Mouse (Mus musculus) CH12.LX (cell line): ENCODE data around the gene Unc119. TPM values are rescaled to one million over a fixed set of nuclear protein-coding genes. Genes with fewer than 3 reads are reported as not detected.

ENCODE experiments used
- DNase-seq: peaks from one replicate; pipeline ENCODE4 v3.0.0-alpha.2; 2013; ENCODE audit errors: extremely low read depth
- H3K27ac ChIP-seq: 2 replicates; pipeline ENCODE4 v1.5.1; 2012; ENCODE audit warnings: low read depth, mild to moderate bottlenecking, control low read depth, moderate library complexity; ENCODE audit not compliant: insufficient read depth
- H3K27me3 ChIP-seq: replicated peaks from 2 replicates; pipeline ENCODE3; 2012; ENCODE audit warnings: inconsistent platforms
- H3K36me3 ChIP-seq, 2 experiments: replicated peaks in 1 of 2; 2 replicates each; pipeline versions ENCODE3 to v1.6.1; 2012; ENCODE audit warnings: inconsistent platforms in 1 of 2, low read length in 1 of 2, mild to moderate bottlenecking in 1 of 2, mixed read lengths in 1 of 2, moderate library complexity in 1 of 2; ENCODE audit not compliant: control insufficient read depth in 1 of 2, insufficient read depth in 1 of 2
- H3K4me1 ChIP-seq, 2 experiments: 2 replicates each; pipeline ENCODE4 v1.6.1; 2012; ENCODE audit warnings: inconsistent platforms in 1 of 2, moderate library complexity in 1 of 2; ENCODE audit not compliant: insufficient read depth in 2 of 2, control insufficient read depth in 1 of 2
- H3K4me2 ChIP-seq: 2 replicates; pipeline ENCODE4 v1.6.1; 2012; ENCODE audit warnings: low read depth, mild to moderate bottlenecking, control low read depth; ENCODE audit not compliant: poor library complexity, insufficient read depth, severe bottlenecking
- H3K4me3 ChIP-seq, 3 experiments: fragments of 150-350 bp in 1 of 3; sonication (generic) in 1 of 3; replicated peaks in 1 of 3; 2 replicates each; pipeline versions ENCODE3 to v1.5.1; 2011 to 2012; ENCODE audit warnings: low read depth in 2 of 3, low read length in 2 of 3, mild to moderate bottlenecking in 2 of 3, moderate library complexity in 2 of 3, control low read depth in 1 of 3, improper control_type of control experiment in 1 of 3, inconsistent platforms in 1 of 3, mixed read lengths in 1 of 3; ENCODE audit not compliant: poor library complexity in 1 of 3
- H3K79me2 ChIP-seq: replicated peaks from 2 replicates; pipeline ENCODE4 v1.6.1; 2012; ENCODE audit warnings: mild to moderate bottlenecking, moderate library complexity; ENCODE audit not compliant: control insufficient read depth, poor library complexity, insufficient read depth, severe bottlenecking; ENCODE audit errors: extremely low read depth
- H3K9ac ChIP-seq: 2 replicates; pipeline ENCODE4 v1.6.1; 2012; ENCODE audit warnings: low read depth, mild to moderate bottlenecking, control low read depth, moderate library complexity; ENCODE audit not compliant: insufficient read depth
- H3K9me3 ChIP-seq: replicated peaks from 2 replicates; pipeline ENCODE3; 2012; ENCODE audit warnings: low read length, inconsistent platforms, mixed read lengths
- BHLHE40 ChIP-seq: IDR thresholded peaks from 2 replicates; pipeline ENCODE4 v1.6.1; 2011; ENCODE audit warnings: mild to moderate bottlenecking, low read depth, low read length, improper control_type of control experiment
- CTCF ChIP-seq, 2 experiments: IDR thresholded peaks in 1 of 2; conservative IDR thresholded peaks in 1 of 2; 2 replicates each; pipeline ENCODE4 v1.5.1; 2011 to 2012; ENCODE audit warnings: low read depth in 2 of 2, low read length in 2 of 2, improper control_type of control experiment in 1 of 2, inconsistent platforms in 1 of 2, mild to moderate bottlenecking in 1 of 2, moderate library complexity in 1 of 2
- E2F4 ChIP-seq: IDR thresholded peaks from 2 replicates; pipeline ENCODE4 v1.6.1; 2011; ENCODE audit warnings: low read depth, low read length, improper control_type of control experiment; ENCODE audit not compliant: insufficient replicate concordance
- ELF1 ChIP-seq: IDR thresholded peaks from 2 replicates; pipeline ENCODE4 v1.6.1; 2014; ENCODE audit warnings: low read depth, mild to moderate bottlenecking, inconsistent platforms, low read length, improper control_type of control experiment
- MAFK ChIP-seq: IDR thresholded peaks from 2 replicates; pipeline ENCODE4 v1.6.1; 2011; ENCODE audit warnings: low read length, improper control_type of control experiment; ENCODE audit not compliant: insufficient replicate concordance
- MAX ChIP-seq: IDR thresholded peaks from 2 replicates; pipeline ENCODE4 v1.6.1; 2011; ENCODE audit warnings: low read length, improper control_type of control experiment
- MEF2A ChIP-seq: IDR thresholded peaks from 2 replicates; pipeline ENCODE4 v1.6.1; 2014; ENCODE audit warnings: low read depth, mild to moderate bottlenecking, inconsistent platforms, low read length, improper control_type of control experiment, borderline replicate concordance
- MXI1 ChIP-seq: IDR thresholded peaks from 2 replicates; pipeline ENCODE4 v1.6.1; 2011; ENCODE audit warnings: mild to moderate bottlenecking, low read depth, low read length, improper control_type of control experiment
- MYC ChIP-seq: IDR thresholded peaks from 2 replicates; pipeline ENCODE4 v1.6.1; 2011; ENCODE audit warnings: low read depth, mild to moderate bottlenecking, improper control_type of control experiment, low read length
- NELFE ChIP-seq: IDR thresholded peaks from 2 replicates; pipeline ENCODE4 v1.6.1; 2011; ENCODE audit warnings: low read depth, low read length, improper control_type of control experiment
- POLR2AphosphoS2 ChIP-seq: IDR thresholded peaks from 2 replicates; pipeline ENCODE4 v1.6.1; 2011; ENCODE audit warnings: low read depth, low read length, improper control_type of control experiment
- RAD21 ChIP-seq: IDR thresholded peaks from 2 replicates; pipeline ENCODE4 v1.6.1; 2011; ENCODE audit warnings: low read depth, mild to moderate bottlenecking, low read length, improper control_type of control experiment, moderate library complexity
- RCOR1 ChIP-seq: conservative IDR thresholded peaks from 2 replicates; pipeline ENCODE4 v1.6.1; 2012; ENCODE audit warnings: low read depth, mild to moderate bottlenecking, inconsistent platforms, low read length, improper control_type of control experiment
- TBP ChIP-seq: conservative IDR thresholded peaks from 2 replicates; pipeline ENCODE4 v1.6.1; 2011; ENCODE audit warnings: low read depth, low read length, improper control_type of control experiment
- TCF12 ChIP-seq: IDR thresholded peaks from 2 replicates; pipeline ENCODE4 v1.6.1; 2014; ENCODE audit warnings: low read depth, mild to moderate bottlenecking, inconsistent platforms, low read length, improper control_type of control experiment
- USF1 ChIP-seq: IDR thresholded peaks from 2 replicates; pipeline ENCODE4 v1.6.1; 2014; ENCODE audit warnings: low read depth, mild to moderate bottlenecking, inconsistent platforms, low read length, improper control_type of control experiment
- USF2 ChIP-seq: conservative IDR thresholded peaks from 2 replicates; pipeline ENCODE4 v1.6.1; 2011; ENCODE audit warnings: low read depth, low read length, improper control_type of control experiment
- ZMIZ1 ChIP-seq: IDR thresholded peaks from 2 replicates; pipeline ENCODE4 v1.6.1; 2012; ENCODE audit warnings: low read depth, mild to moderate bottlenecking, inconsistent platforms, low read length, improper control_type of control experiment
- ZNF384 ChIP-seq: IDR thresholded peaks from 2 replicates; pipeline ENCODE4 v1.6.1; 2012; ENCODE audit warnings: low read depth, low read length, improper control_type of control experiment, inconsistent platforms
- dilution Hi-C: fragments of 300-500 bp; cut with MboI; formaldehyde crosslinking; loops from 2 replicates; pipeline ENCODE4 v1.14.3; 2020; ENCODE audit warnings: low sequenced_read_pairs; ENCODE audit not compliant: extremely low pct_unique_long_range_greater_than_20kb, extremely low pct_ligation_motif_present
- in situ Hi-C: fragments of 300-500 bp; cut with MboI; formaldehyde crosslinking; loops from 3 replicates; pipeline ENCODE4 v1.14.3; 2019; ENCODE audit warnings: low sequenced_read_pairs, low pct_ligation_motif_present, low pct_unique_long_range_greater_than_20kb, mixed read lengths
- polyA plus RNA-seq: library from polyadenylated mRNA; unstranded; fragments of >175 nt; gene quantifications from 2 replicates; pipeline ENCODE4 v1.2.1, GENCODE M21; 2012; ENCODE audit warnings: low read depth; ENCODE audit not compliant: insufficient read length
- total RNA-seq, 2 experiments: library from RNA; depleted of rRNA; stranded (reverse); fragments of 300-350 nt in 1 of 2; fragments of >200 nt in 1 of 2; gene quantifications; 2 replicates each; pipeline ENCODE4 v1.2.3; 2012 to 2014

The Unc119 gene
- total and polyA plus RNA-seq, 3 experiments, result 81.6 to 227 (median 173) TPM

- H3K79me2 ChIP-seq, result no peaks in the 10 kb centered on the region
- no peak overlapping the region for H3K4me3 ChIP-seq
- H3K9me3 ChIP-seq, result no peaks in the 10 kb centered on the region
- H3K36me3 ChIP-seq, result no peaks in the 10 kb centered on the region
- no peak for DNase-seq
- in situ Hi-C loops (no loop called here), dilution Hi-C loops (no loop called here)
- H3K4me1 ChIP-seq, result peaks cover 9 to 27% of the 10 kb centered on the region in 2 experiments; a peak in 3 of 4 replicates
- no peak overlapping the region for H3K27ac ChIP-seq
- H3K4me2 ChIP-seq, result no peak overlapping the region
- H3K27me3 ChIP-seq, result peaks cover 8% of the 10 kb centered on the region
- no peak for TF ChIP-seq MYC
- TF ChIP-seq MAFK, result no peak
- no peak for TF ChIP-seq ZNF384
- TF ChIP-seq E2F4, result no peak
- TF ChIP-seq USF1, result no peak
- no peak for TF ChIP-seq ZMIZ1
- no peak for TF ChIP-seq ELF1
- no peak for TF ChIP-seq MXI1
- no peak for TF ChIP-seq MAX
- no peak for TF ChIP-seq RCOR1
- TF ChIP-seq NELFE, result no peak
- TF ChIP-seq POLR2AphosphoS2, result no peak
- H3K9ac ChIP-seq, result no peak overlapping the region
These were observed 49.4 kb downstream of the Unc119 start for GRCm38 (mm10) chr11:78392728-78393127.

- in situ Hi-C loops, result no loop called here
- dilution Hi-C loops, result no loop called here
- Histone ChIP-seq H3K79me2 (no peaks in the 10 kb centered on the region), H3K36me3 (no peaks in the 10 kb centered on the region), H3K9me3 (no peaks in the 10 kb centered on the region), H3K4me3 (no peak overlapping the region), H3K27ac (no peak overlapping the region), H3K4me2 (no peak overlapping the region), H3K27me3 (peaks cover 28% of the 10 kb centered on the region), H3K4me1 (peaks cover 9 to 27% of the 10 kb centered on the region in 2 experiments; a peak in 3 of 4 replicates), H3K9ac (no peak overlapping the region)
- DNase-seq, result no peak
- TF ChIP-seq MEF2A (no peak), CTCF (conservative IDR thresholded peaks at IDR 0.05 in 1 of 2, IDR thresholded peaks at IDR 0.05 in 1 of 2; ENCODE audit: low read depth in 2 of 2, low read length in 2 of 2) (no peak), USF2 (no peak), NELFE (no peak), RAD21 (no peak), TCF12 (no peak), TBP (no peak), BHLHE40 (no peak)
These were observed 53.7 kb downstream of the Unc119 start for GRCm38 (mm10) chr11:78396950-78397349.
